Mouse (Mus musculus): ENCODE measurements around the gene Sh2d6. TPM values are rescaled to one million over a fixed set of nuclear protein-coding genes. Genes with fewer than 3 reads are reported as not detected.

The Sh2d6 gene
- total and polyA plus RNA-seq, 2 experiments from 2014 or later = not detected

GRCm38 (mm10) chr6:72473264-72474041 lies 48.1 kb downstream of the Sh2d6 start:
- TF ChIP-seq EP300 (IDR thresholded peaks at IDR 0.05; ENCODE audit: low read depth) (no peak), CTCF (IDR thresholded peaks at IDR 0.05; ENCODE audit: low read depth) (no peak)
- H3K9ac ChIP-seq (replicated peaks; ENCODE audit: low read depth, low read length) = no peak overlapping the region
- WGBS = 59% methylated on average over 14 of the region's 14 CpGs
- no peaks in the 10 kb centered on the region for H3K36me3 ChIP-seq (replicated peaks; ENCODE audit: control insufficient read depth, insufficient read depth, low read length)
- H3K4me2 ChIP-seq (ENCODE audit: low read depth, low read length) = no peak overlapping the region
- peak; percentile 56 for DNase-seq (ENCODE audit: low spot score)
- H3K4me1 ChIP-seq (ENCODE audit: control insufficient read depth, insufficient read depth) = 0 out of 2 replicates have a peak, but pooled peaks cover 7% of the 10 kb centered on the region
- H3K27ac ChIP-seq (ENCODE audit: low read depth) = no peak overlapping the region
- no peaks in the 10 kb centered on the region for H3K27me3 ChIP-seq (ENCODE audit: control insufficient read depth, insufficient read depth, low read length)
- H3K4me3 ChIP-seq (ENCODE audit: low read depth, low read length) = no peak overlapping the region
- ATAC-seq (ENCODE audit: insufficient read depth, low read depth) = peak; percentile 58
- no peaks in the 10 kb centered on the region for H3K9me3 ChIP-seq (replicated peaks; ENCODE audit: control insufficient read depth, low read length)

DNA sequence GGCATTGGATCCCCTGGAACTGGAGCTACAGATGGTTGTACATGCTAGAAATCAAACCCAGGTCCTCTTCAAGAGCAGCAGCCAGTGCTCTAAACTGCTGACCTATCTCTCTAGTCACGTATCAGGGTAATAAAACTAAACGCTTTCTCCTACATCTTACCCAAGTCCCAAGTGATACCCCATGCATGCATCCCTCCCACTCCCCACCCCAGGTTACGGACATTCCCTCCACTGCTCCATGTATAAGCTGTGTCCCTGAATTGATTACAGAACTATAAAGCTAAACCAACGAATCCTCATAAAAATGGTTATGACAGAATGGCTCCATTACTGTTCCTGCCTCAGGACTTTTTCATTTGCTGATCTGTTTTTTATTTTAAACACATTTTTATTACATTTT lies 55.3 kb downstream of the Sh2d6 start:
- H3K4me3 ChIP-seq (ENCODE audit: low read depth, low read length) = no peak overlapping the region
- DNase-seq (ENCODE audit: low spot score) (no peak), ATAC-seq (ENCODE audit: insufficient read depth, low read depth) (no peak)
- H3K27me3 ChIP-seq (ENCODE audit: control insufficient read depth, insufficient read depth, low read length) = no peaks in the 10 kb centered on the region
- H3K9ac ChIP-seq (replicated peaks; ENCODE audit: low read depth, low read length) = no peak overlapping the region
- H3K27ac ChIP-seq (ENCODE audit: low read depth) = no peak overlapping the region
- no peak overlapping the region for H3K4me2 ChIP-seq (ENCODE audit: low read depth, low read length)
- H3K9me3 ChIP-seq (replicated peaks; ENCODE audit: control insufficient read depth, low read length) = no peaks in the 10 kb centered on the region
- H3K4me1 ChIP-seq (ENCODE audit: control insufficient read depth, insufficient read depth) = no peaks in the 10 kb centered on the region
- 92% methylated on average over 4 of the region's 4 CpGs for WGBS
- no peak for TF ChIP-seq EP300 (IDR thresholded peaks at IDR 0.05; ENCODE audit: low read depth)
- no peak for TF ChIP-seq CTCF (IDR thresholded peaks at IDR 0.05; ENCODE audit: low read depth)
- H3K36me3 ChIP-seq (replicated peaks; ENCODE audit: control insufficient read depth, insufficient read depth, low read length) = no peaks in the 10 kb centered on the region

DNA sequence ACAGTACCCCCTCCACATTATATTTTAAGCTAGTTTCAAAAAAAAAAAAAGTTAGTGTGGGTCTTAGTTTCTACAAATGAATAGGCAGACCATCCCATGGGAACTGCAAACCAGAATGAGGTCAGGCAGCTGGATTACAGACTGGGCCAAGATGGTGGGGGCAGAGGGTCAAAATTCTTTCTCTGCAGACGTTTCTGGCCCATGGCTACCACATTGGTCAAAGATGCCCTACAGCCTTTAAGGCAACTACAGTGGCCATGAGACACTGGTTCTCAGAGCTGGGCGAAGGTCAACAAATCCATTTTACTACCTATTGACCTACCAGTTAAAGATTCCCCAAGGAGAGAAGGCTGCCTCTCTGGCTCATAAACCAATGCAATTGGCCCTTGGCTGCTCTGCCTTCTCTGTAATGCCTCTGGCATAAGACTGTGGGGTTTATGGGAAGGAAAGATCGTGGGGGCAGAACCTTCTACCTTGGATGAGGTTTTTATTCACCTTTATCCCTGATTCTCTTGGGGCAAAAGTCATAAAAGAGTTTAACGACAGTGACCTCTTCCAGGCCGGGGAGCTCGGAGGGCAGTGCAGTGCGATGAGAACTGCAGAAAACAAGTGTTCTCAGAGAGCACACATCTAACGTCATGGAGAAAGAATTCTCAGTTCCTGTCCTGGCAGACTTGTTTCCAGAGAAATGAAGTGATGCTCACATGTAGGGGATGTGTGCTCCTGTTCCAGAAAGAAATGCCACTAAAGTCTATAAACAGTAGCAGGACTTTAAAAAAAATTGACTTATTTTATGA lies 55.9 kb downstream of the Sh2d6 start:
- WGBS = 60% methylated on average over 8 of the region's 8 CpGs
- DNase-seq (ENCODE audit: low spot score) (peak; percentile 12), ATAC-seq (ENCODE audit: insufficient read depth, low read depth) (no peak)
- H3K27me3 ChIP-seq (ENCODE audit: control insufficient read depth, insufficient read depth, low read length) = no peaks in the 10 kb centered on the region
- H3K4me3 ChIP-seq (ENCODE audit: low read depth, low read length) = no peak overlapping the region
- no peak overlapping the region for H3K9ac ChIP-seq (replicated peaks; ENCODE audit: low read depth, low read length)
- no peak overlapping the region for H3K4me2 ChIP-seq (ENCODE audit: low read depth, low read length)
- H3K27ac ChIP-seq (ENCODE audit: low read depth) = no peak overlapping the region
- no peaks in the 10 kb centered on the region for H3K4me1 ChIP-seq (ENCODE audit: control insufficient read depth, insufficient read depth)
- H3K36me3 ChIP-seq (replicated peaks; ENCODE audit: control insufficient read depth, insufficient read depth, low read length) = no peaks in the 10 kb centered on the region
- no peaks in the 10 kb centered on the region for H3K9me3 ChIP-seq (replicated peaks; ENCODE audit: control insufficient read depth, low read length)
- no peak for TF ChIP-seq CTCF (IDR thresholded peaks at IDR 0.05; ENCODE audit: low read depth)
- no peak for TF ChIP-seq EP300 (IDR thresholded peaks at IDR 0.05; ENCODE audit: low read depth)

Other genes with a start within 250 kb of the Sh2d6 start
- gene Sftpb, start 217.1 kb downstream of the Sh2d6 start, total RNA-seq (2014; rRNA removed; ENCODE audit: low replicate concordance) = 0.84 and 1.7 TPM in 2 replicates
- gene Sftpb, start 217.1 kb downstream of the Sh2d6 start, polyA plus RNA-seq (2015; fragmentation: Nextera tagmentation; extraction: Ambion mirVana) = 0.33 and 0.55 TPM in 2 replicates
- 50.9 and 59.9 TPM in 2 replicates for gene Usp39, start 176.5 kb downstream of the Sh2d6 start, total RNA-seq (2014; rRNA removed; ENCODE audit: low replicate concordance)
- 15.8 and 16.9 TPM in 2 replicates for gene Usp39, start 176.5 kb downstream of the Sh2d6 start, polyA plus RNA-seq (2015; fragmentation: Nextera tagmentation; extraction: Ambion mirVana)
- gene 0610030E20Rik, start 174.4 kb downstream of the Sh2d6 start, total RNA-seq (2014; rRNA removed; ENCODE audit: low replicate concordance) = 7.3 and 12.0 TPM in 2 replicates
- gene 0610030E20Rik, start 174.4 kb downstream of the Sh2d6 start, polyA plus RNA-seq (2015; fragmentation: Nextera tagmentation; extraction: Ambion mirVana) = 11.9 and 12.9 TPM in 2 replicates
- 18.2 and 23.2 TPM in 2 replicates for gene Tmem150a, start 166.3 kb downstream of the Sh2d6 start, total RNA-seq (2014; rRNA removed; ENCODE audit: low replicate concordance)
- 8.0 and 9.7 TPM in 2 replicates for gene Tmem150a, start 166.3 kb downstream of the Sh2d6 start, polyA plus RNA-seq (2015; fragmentation: Nextera tagmentation; extraction: Ambion mirVana)
- gene Rnf181, start 154.8 kb downstream of the Sh2d6 start, total RNA-seq (2014; rRNA removed; ENCODE audit: low replicate concordance) = 53.5 and 65.0 TPM in 2 replicates
- gene Rnf181, start 154.8 kb downstream of the Sh2d6 start, polyA plus RNA-seq (2015; fragmentation: Nextera tagmentation; extraction: Ambion mirVana) = 74.9 and 81.3 TPM in 2 replicates
- 19.5 and 39.8 TPM in 2 replicates for gene Vamp5, start 141.2 kb downstream of the Sh2d6 start, total RNA-seq (2014; rRNA removed; ENCODE audit: low replicate concordance)
- gene Vamp5, start 141.2 kb downstream of the Sh2d6 start, polyA plus RNA-seq (2015; fragmentation: Nextera tagmentation; extraction: Ambion mirVana) = 49.0 and 52.9 TPM in 2 replicates
- gene Vamp8, start 131.0 kb downstream of the Sh2d6 start, total RNA-seq (2014; rRNA removed; ENCODE audit: low replicate concordance) = 69.8 and 109 TPM in 2 replicates
- 174 and 175 TPM in 2 replicates for gene Vamp8, start 131.0 kb downstream of the Sh2d6 start, polyA plus RNA-seq (2015; fragmentation: Nextera tagmentation; extraction: Ambion mirVana)
- gene Ggcx, start 107.4 kb downstream of the Sh2d6 start, total RNA-seq (2014; rRNA removed; ENCODE audit: low replicate concordance) = 16.8 and 21.9 TPM in 2 replicates
- gene Ggcx, start 107.4 kb downstream of the Sh2d6 start, polyA plus RNA-seq (2015; fragmentation: Nextera tagmentation; extraction: Ambion mirVana) = 13.2 and 16.8 TPM in 2 replicates
- gene Mat2a, start 82.1 kb downstream of the Sh2d6 start, total RNA-seq (2014; rRNA removed; ENCODE audit: low replicate concordance) = 111 and 123 TPM in 2 replicates
- gene Mat2a, start 82.1 kb downstream of the Sh2d6 start, polyA plus RNA-seq (2015; fragmentation: Nextera tagmentation; extraction: Ambion mirVana) = 200 and 229 TPM in 2 replicates
- gene Capg, start 22.7 kb upstream of the Sh2d6 start, total RNA-seq (2014; rRNA removed; ENCODE audit: low replicate concordance) = 25.1 and 53.6 TPM in 2 replicates
- 24.9 and 25.9 TPM in 2 replicates for gene Capg, start 22.7 kb upstream of the Sh2d6 start, polyA plus RNA-seq (2015; fragmentation: Nextera tagmentation; extraction: Ambion mirVana)
- 21.9 and 30.9 TPM in 2 replicates for gene Elmod3, start 76.7 kb upstream of the Sh2d6 start, total RNA-seq (2014; rRNA removed; ENCODE audit: low replicate concordance)
- 17.6 and 18.6 TPM in 2 replicates for gene Elmod3, start 76.7 kb upstream of the Sh2d6 start, polyA plus RNA-seq (2015; fragmentation: Nextera tagmentation; extraction: Ambion mirVana)
- 21.8 and 41.8 TPM in 2 replicates for gene Retsat, start 76.8 kb upstream of the Sh2d6 start, total RNA-seq (2014; rRNA removed; ENCODE audit: low replicate concordance)
- 64.4 and 69.1 TPM in 2 replicates for gene Retsat, start 76.8 kb upstream of the Sh2d6 start, polyA plus RNA-seq (2015; fragmentation: Nextera tagmentation; extraction: Ambion mirVana)
- 16.4 and 22.5 TPM in 2 replicates for gene Tgoln1, start 95.3 kb upstream of the Sh2d6 start, total RNA-seq (2014; rRNA removed; ENCODE audit: low replicate concordance)
- 19.4 and 21.3 TPM in 2 replicates for gene Tgoln1, start 95.3 kb upstream of the Sh2d6 start, polyA plus RNA-seq (2015; fragmentation: Nextera tagmentation; extraction: Ambion mirVana)

Data from heart, postnatal 0 days (tissue).